Mouse (Mus musculus) right cerebral cortex, adult 2 months (tissue): ENCODE results near the gene Cep112.

ENCODE experiments used
- DNase-seq, 2 experiments: peaks; one replicate each; pipeline ENCODE4 v3.0.0; 2021 to 2022; ENCODE audit warnings: low spot score in 2 of 2

Gene Cep112

GRCm38 (mm10) chr11:108909396-108910195 is 484.6 kb downstream of the Cep112 start:
- no peak for DNase-seq
